In genomic region chr11:91131960-91132359, GRCm38 (mm10) we compare ENCODE assay signal across 15 mouse cellular contexts.
"Had no signal": no experiment of that assay in that cellular context is flagged by ENCODE, and none has a peak within 500 bp of the region (broad histone marks: within the 10 kb centered on the region; RNA-seq: fewer than 3 reads in every experiment).

No protein-coding gene starts in this region.

- H3K9ac ChIP-seq: intestine, embryonic 15.5 days; limb, embryonic 13.5 days; liver, embryonic 14.5 days; neural tube, embryonic 15.5 days had no signal

- H3K4me2 ChIP-seq: intestine, embryonic 15.5 days; limb, embryonic 13.5 days; neural tube, embryonic 15.5 days had no signal

- H3K36me3 ChIP-seq: intestine, embryonic 15.5 days; limb, embryonic 13.5 days; neural tube, embryonic 15.5 days had no signal

- H3K4me3 ChIP-seq: intestine, embryonic 15.5 days; layer of hippocampus, adult 2 months; limb, embryonic 13.5 days; neural tube, embryonic 15.5 days had no signal

- H3K4me1 ChIP-seq: intestine, embryonic 15.5 days; limb, embryonic 13.5 days had no signal

- H3K27ac ChIP-seq: intestine, embryonic 15.5 days; layer of hippocampus, adult 2 months; limb, embryonic 13.5 days; liver, embryonic 14.5 days; neural tube, embryonic 15.5 days; stomach, postnatal 0 days had no signal

- H3K27me3 ChIP-seq: intestine, embryonic 15.5 days; limb, embryonic 13.5 days; neural tube, embryonic 15.5 days had no signal

- DNase-seq: kidney, adult 18-20 months; kidney, postnatal 36 days; left cerebral cortex, postnatal 4 days; lung, adult 2 months; lung, postnatal 36 days; right cerebral cortex, adult 18-20 months; right cerebral cortex, postnatal 25 days; thymus, postnatal 14 days had no signal

- H3K9me3 ChIP-seq: intestine, embryonic 15.5 days; limb, embryonic 13.5 days; neural tube, embryonic 15.5 days had no signal

- ATAC-seq: intestine, embryonic 15.5 days; lung, postnatal 0 days had no signal
